ENCODE assay signal across 8 mouse cellular contexts in genomic region chr2:91101124-91101740, GRCm38 (mm10). TPM values are rescaled to one million over a fixed set of nuclear protein-coding genes. Genes with fewer than 3 reads are reported as not detected.
DNase-seq lines count a peak whose midpoint lies in the region; ATAC-seq and TF ChIP-seq lines count a peak whose summit lies in the region.

No protein-coding gene starts in this region.

- no peak for TF ChIP-seq POLR2A in limb, embryonic 14.5 days (IDR thresholded peaks at IDR 0.05; ENCODE audit: borderline replicate concordance, extremely low read depth, insufficient read depth, insufficient read length)

- H3K27me3 ChIP-seq in embryonic facial prominence, embryonic 14.5 days (replicated peaks; ENCODE audit: control insufficient read depth, insufficient read depth, low read length): no peaks in the 10 kb centered on the region
- no peaks in the 10 kb centered on the region for H3K27me3 ChIP-seq in limb, embryonic 14.5 days (ENCODE audit: control insufficient read depth, insufficient read depth, low read length)
- no peaks in the 10 kb centered on the region for H3K27me3 ChIP-seq in midbrain, embryonic 16.5 days (ENCODE audit: control insufficient read depth, insufficient read depth, low read depth, low read length)

- peak; percentile 92 for DNase-seq in 416B (ENCODE audit: low read depth)
- peak; percentile 81 to 90 for DNase-seq in adrenal gland, postnatal 4 days (ENCODE audit: low spot score in 2 of 2)
- peak; percentile 93 for DNase-seq in embryonic facial prominence, embryonic 14.5 days (ENCODE audit: low spot score)
- DNase-seq in heart, adult 9 months (ENCODE audit: low spot score in 2 of 2): peak; percentile 69 to 84
- peak; percentile 92 for DNase-seq in kidney, adult 9 months
- DNase-seq in limb, embryonic 14.5 days (ENCODE audit: low spot score): peak; percentile 89
- peak; percentile 80 to 95 for DNase-seq in spleen, postnatal 10 days (ENCODE audit: low spot score in 2 of 2)

- no peak overlapping the region for H3K4me2 ChIP-seq in embryonic facial prominence, embryonic 14.5 days (ENCODE audit: low read depth, low read length)
- no peak overlapping the region for H3K4me2 ChIP-seq in limb, embryonic 14.5 days (replicated peaks; ENCODE audit: low read depth, low read length, severe bottlenecking)
- no peak overlapping the region for H3K4me2 ChIP-seq in midbrain, embryonic 16.5 days (ENCODE audit: low read length)

- H3K27ac ChIP-seq in embryonic facial prominence, embryonic 14.5 days (replicated peaks; ENCODE audit: low read depth, low read length): no peak overlapping the region
- H3K27ac ChIP-seq in limb, embryonic 14.5 days (replicated peaks; ENCODE audit: low read depth, low read length): no peak overlapping the region
- H3K27ac ChIP-seq in midbrain, embryonic 16.5 days (ENCODE audit: low read length): no peak overlapping the region

- peak; percentile 95 for ATAC-seq in embryonic facial prominence, embryonic 14.5 days (ENCODE audit: low read depth)
- ATAC-seq in limb, embryonic 14.5 days (ENCODE audit: low FRiP score, low read depth): peak; percentile 89
- ATAC-seq in midbrain, embryonic 16.5 days: peak; percentile 87

- H3K4me1 ChIP-seq in embryonic facial prominence, embryonic 14.5 days (ENCODE audit: control insufficient read depth, insufficient read depth, low read length): no peaks in the 10 kb centered on the region
- no peaks in the 10 kb centered on the region for H3K4me1 ChIP-seq in limb, embryonic 14.5 days (ENCODE audit: control insufficient read depth, insufficient read depth, low read length)
- no peaks in the 10 kb centered on the region for H3K4me1 ChIP-seq in midbrain, embryonic 16.5 days (ENCODE audit: control insufficient read depth, insufficient read depth, low read length)

- no peaks in the 10 kb centered on the region for H3K9me3 ChIP-seq in embryonic facial prominence, embryonic 14.5 days (ENCODE audit: control insufficient read depth, low read length)
- H3K9me3 ChIP-seq in limb, embryonic 14.5 days (ENCODE audit: control insufficient read depth, low read length): no peaks in the 10 kb centered on the region
- no peaks in the 10 kb centered on the region for H3K9me3 ChIP-seq in midbrain, embryonic 16.5 days (replicated peaks; ENCODE audit: control insufficient read depth, low read length, poor library complexity, severe bottlenecking)

- WGBS in embryonic facial prominence, embryonic 14.5 days: 9% methylated on average over 7 of the region's 7 CpGs
- 12% methylated on average over 7 of the region's 7 CpGs for WGBS in limb, embryonic 14.5 days
- 6% methylated on average over 7 of the region's 7 CpGs for WGBS in midbrain, embryonic 16.5 days

- H3K9ac ChIP-seq in embryonic facial prominence, embryonic 14.5 days (ENCODE audit: low read depth, low read length): peak overlapping the region; percentile 51; the same call in 1 of the 2 replicates
- no peak overlapping the region; the same call in 1 of the 2 replicates for H3K9ac ChIP-seq in limb, embryonic 14.5 days (ENCODE audit: low read depth, low read length, severe bottlenecking)
- H3K9ac ChIP-seq in midbrain, embryonic 16.5 days (ENCODE audit: low read depth, low read length): no peak overlapping the region

- H3K36me3 ChIP-seq in embryonic facial prominence, embryonic 14.5 days (ENCODE audit: control insufficient read depth, insufficient read depth, low read length): no peaks in the 10 kb centered on the region
- no peaks in the 10 kb centered on the region for H3K36me3 ChIP-seq in limb, embryonic 14.5 days (ENCODE audit: control insufficient read depth, insufficient read depth, low read length)
- H3K36me3 ChIP-seq in midbrain, embryonic 16.5 days (ENCODE audit: control insufficient read depth, insufficient read depth, low read length): no peaks in the 10 kb centered on the region

- H3K4me3 ChIP-seq in embryonic facial prominence, embryonic 14.5 days (ENCODE audit: low read depth, low read length): no peak overlapping the region
- no peak overlapping the region for H3K4me3 ChIP-seq in limb, embryonic 14.5 days (replicated peaks; ENCODE audit: low read length)
- no peak overlapping the region for H3K4me3 ChIP-seq in midbrain, embryonic 16.5 days (ENCODE audit: low read depth, low read length)

RNA-seq across cellular contexts. Expression of gene Mybpc3, which starts 16.7 kb away (rescaled TPM):
- total RNA-seq in adrenal gland, postnatal 4 days (2021): under 1 TPM in 1 of 2 experiments, not detected in 1; 0.17 TPM
- polyA plus RNA-seq in embryonic facial prominence, embryonic 14.5 days (2014; fragmentation: Nextera tagmentation; extraction: Ambion mirVana): 0.30 and 0.79 TPM in 2 replicates
- 0.27 and 0.29 TPM in 2 replicates for polyA plus RNA-seq in limb, embryonic 14.5 days (2012; rRNA removed)
- 0.07 and 0.12 TPM in 2 replicates for polyA plus RNA-seq in limb, embryonic 14.5 days (2014; fragmentation: Nextera tagmentation; extraction: Ambion mirVana)
- polyA plus RNA-seq in midbrain, embryonic 16.5 days (2015; fragmentation: Nextera tagmentation; extraction: Ambion mirVana): 0.04 TPM in 1 of 2 replicates, not detected in the other

RNA-seq across cellular contexts. Expression of gene Spi1, which starts 19.0 kb away (rescaled TPM):
- 1 to 10 TPM; 7.8 to 7.9 TPM for total RNA-seq in adrenal gland, postnatal 4 days (2021)
- polyA plus RNA-seq in embryonic facial prominence, embryonic 14.5 days (2014; fragmentation: Nextera tagmentation; extraction: Ambion mirVana): 10.2 and 10.6 TPM in 2 replicates
- polyA plus RNA-seq in limb, embryonic 14.5 days (2012; rRNA removed): 13.7 and 14.1 TPM in 2 replicates
- polyA plus RNA-seq in limb, embryonic 14.5 days (2014; fragmentation: Nextera tagmentation; extraction: Ambion mirVana): 10.6 and 10.7 TPM in 2 replicates
- 2.1 and 2.8 TPM in 2 replicates for polyA plus RNA-seq in midbrain, embryonic 16.5 days (2015; fragmentation: Nextera tagmentation; extraction: Ambion mirVana)

RNA-seq across cellular contexts. Expression of gene Slc39a13, which starts 31.0 kb away (rescaled TPM):
- total RNA-seq in adrenal gland, postnatal 4 days (2021): 10 to 100 TPM; 35.7 to 42.0 TPM
- 62.1 and 64.8 TPM in 2 replicates for polyA plus RNA-seq in embryonic facial prominence, embryonic 14.5 days (2014; fragmentation: Nextera tagmentation; extraction: Ambion mirVana)
- 143 and 172 TPM in 2 replicates for polyA plus RNA-seq in limb, embryonic 14.5 days (2012; rRNA removed)
- 63.3 and 74.3 TPM in 2 replicates for polyA plus RNA-seq in limb, embryonic 14.5 days (2014; fragmentation: Nextera tagmentation; extraction: Ambion mirVana)
- 30.4 and 35.0 TPM in 2 replicates for polyA plus RNA-seq in midbrain, embryonic 16.5 days (2015; fragmentation: Nextera tagmentation; extraction: Ambion mirVana)

RNA-seq across cellular contexts. Expression of gene Psmc3, which starts 47.4 kb away (rescaled TPM):
- 100 to 1,000 TPM; 203 to 210 TPM for total RNA-seq in adrenal gland, postnatal 4 days (2021)
- 309 and 320 TPM in 2 replicates for polyA plus RNA-seq in embryonic facial prominence, embryonic 14.5 days (2014; fragmentation: Nextera tagmentation; extraction: Ambion mirVana)
- polyA plus RNA-seq in limb, embryonic 14.5 days (2012; rRNA removed): 158 and 203 TPM in 2 replicates
- 287 and 305 TPM in 2 replicates for polyA plus RNA-seq in limb, embryonic 14.5 days (2014; fragmentation: Nextera tagmentation; extraction: Ambion mirVana)
- polyA plus RNA-seq in midbrain, embryonic 16.5 days (2015; fragmentation: Nextera tagmentation; extraction: Ambion mirVana): 226 and 247 TPM in 2 replicates
